Mouse (Mus musculus) cortical plate, adult 2 months (tissue): ENCODE data around the gene Stn1.

Experiments used
- CTCF ChIP-seq: fragments of 200-500 bp; IDR thresholded peaks from 2 replicates; pipeline ENCODE4 v1.5.1; 2011; ENCODE audit warnings: mild to moderate bottlenecking, control low read depth, low read length; ENCODE audit not compliant: insufficient read depth; ENCODE audit errors: extremely low read depth
- POLR2A ChIP-seq: fragments of 200-500 bp; IDR thresholded peaks from 2 replicates; pipeline ENCODE4 v1.6.1; 2011; ENCODE audit warnings: mild to moderate bottlenecking, low read length, control low read depth; ENCODE audit not compliant: insufficient read depth; ENCODE audit errors: extremely low read depth

- TF ChIP-seq CTCF (no peak), POLR2A (no peak)
Measured at GRCm38 (mm10) chr19:47565994-47566393, 28.7 kb upstream of the Stn1 start.
